Mouse (Mus musculus) myocyte (in vitro differentiated cells): ENCODE results near the gene Psme2. TPM values are rescaled to one million over a fixed set of nuclear protein-coding genes. Genes with fewer than 3 reads are reported as not detected.

Experiments
- H3K27me3 ChIP-seq: one replicate; pipeline ENCODE4 v1.6.1; 2011; ENCODE audit not compliant: control insufficient read depth, insufficient read depth, insufficient read length
- H3K36me3 ChIP-seq: one replicate; pipeline ENCODE4 v1.6.1; 2011; ENCODE audit not compliant: control insufficient read depth, insufficient read depth
- H3K4me2 ChIP-seq: one replicate; pipeline ENCODE4 v1.6.1; 2011; ENCODE audit warnings: low read depth, control low read depth
- H3K4me3 ChIP-seq: one replicate; pipeline ENCODE4 v1.5.1; 2011; ENCODE audit warnings: mild to moderate bottlenecking, control low read depth, moderate library complexity
- H3K79me2 ChIP-seq: one replicate; pipeline ENCODE4 v1.6.1; 2011; ENCODE audit not compliant: control insufficient read depth, insufficient read depth
- H3ac ChIP-seq: one replicate; pipeline ENCODE4 v1.6.1; 2011; ENCODE audit not compliant: control insufficient read depth, insufficient read length
- CEBPB ChIP-seq: IDR thresholded peaks from 2 replicates; pipeline ENCODE4 v1.6.1; 2011; ENCODE audit warnings: mild to moderate bottlenecking, moderate library complexity; ENCODE audit not compliant: poor library complexity, insufficient read depth, severe bottlenecking
- E2F4 ChIP-seq: IDR thresholded peaks from one replicate; pipeline ENCODE4 v1.6.1; 2011; ENCODE audit warnings: mild to moderate bottlenecking, control low read depth, moderate library complexity; ENCODE audit not compliant: insufficient read depth
- MAX ChIP-seq: IDR thresholded peaks from one replicate; pipeline ENCODE4 v1.6.1; 2011; ENCODE audit warnings: low read depth, mild to moderate bottlenecking, control low read depth
- MYOD1 ChIP-seq, 3 experiments: IDR thresholded peaks; one replicate each; pipeline ENCODE4 v1.6.1; 2011; ENCODE audit warnings: control low read depth in 2 of 3, low read depth in 2 of 3, mild to moderate bottlenecking in 2 of 3, moderate library complexity in 1 of 3; ENCODE audit not compliant: insufficient read length in 2 of 3, control insufficient read depth in 1 of 3
- MYOG ChIP-seq, 3 experiments: IDR thresholded peaks; one replicate each; pipeline ENCODE4 v1.6.1; 2011; ENCODE audit warnings: control low read depth in 2 of 3, low read depth in 2 of 3, mild to moderate bottlenecking in 2 of 3; ENCODE audit not compliant: insufficient read length in 2 of 3, control insufficient read depth in 1 of 3, insufficient read depth in 1 of 3
- POLR2A ChIP-seq: IDR thresholded peaks from one replicate; pipeline ENCODE4 v1.6.1; 2011; ENCODE audit warnings: low read depth, mild to moderate bottlenecking, control low read depth, moderate library complexity; ENCODE audit not compliant: insufficient read length
- POLR2AphosphoS2 ChIP-seq: IDR thresholded peaks from one replicate; pipeline ENCODE4 v1.6.1; 2011; ENCODE audit warnings: low read depth, control low read depth; ENCODE audit not compliant: insufficient read length
- REST ChIP-seq: IDR thresholded peaks from one replicate; pipeline ENCODE4 v1.6.1; 2011; ENCODE audit warnings: mild to moderate bottlenecking, control low read depth, moderate library complexity; ENCODE audit not compliant: insufficient read depth, insufficient read length
- SRF ChIP-seq: IDR thresholded peaks from one replicate; pipeline ENCODE4 v1.6.1; 2011; ENCODE audit warnings: low read depth; ENCODE audit not compliant: control insufficient read depth, insufficient read length
- TCF12 ChIP-seq: IDR thresholded peaks from one replicate; pipeline ENCODE4 v1.6.1; 2011; ENCODE audit warnings: mild to moderate bottlenecking, control low read depth; ENCODE audit not compliant: poor library complexity, insufficient read depth, severe bottlenecking
- TCF3 ChIP-seq: IDR thresholded peaks from one replicate; pipeline ENCODE4 v1.6.1; 2011; ENCODE audit warnings: low read depth, control low read depth; ENCODE audit not compliant: insufficient read length
- USF1 ChIP-seq: IDR thresholded peaks from one replicate; pipeline ENCODE4 v1.6.1; 2011; ENCODE audit warnings: low read depth, mild to moderate bottlenecking, control low read depth, moderate library complexity
- polyA plus RNA-seq: library from polyadenylated mRNA; unstranded; fragments of >200 nt; fragmentation: generic; extraction: Trizol; gene quantifications from one replicate; pipeline ENCODE4 v1.2.1, GENCODE M21; 2012; ENCODE audit warnings: missing spikeins

Gene Psme2
- polyA plus RNA-seq, 1 experiment: 139 TPM

- TF ChIP-seq POLR2AphosphoS2 (no peak), MAX (no peak), TCF3 (no peak), MYOG (IDR thresholded peaks at IDR 0.05; ENCODE audit: control insufficient read depth in 1 of 3, insufficient read depth in 1 of 3, insufficient read length in 2 of 3, low read depth in 2 of 3) (no peak), SRF (no peak), POLR2A (no peak), REST (no peak), USF1 (no peak), MYOD1 (IDR thresholded peaks at IDR 0.05; ENCODE audit: control insufficient read depth in 1 of 3, insufficient read length in 2 of 3, low read depth in 2 of 3) (no peak), TCF12 (no peak), CEBPB (no peak), E2F4 (no peak)
- Histone ChIP-seq H3K4me3 (peak overlapping the region; percentile 92), H3K79me2 (peaks cover 34% of the 10 kb centered on the region), H3ac (peak overlapping the region; percentile 58), H3K27me3 (no peaks in the 10 kb centered on the region), H3K36me3 (peaks cover 33% of the 10 kb centered on the region), H3K4me2 (peak overlapping the region; percentile 94)
These were observed 50.1 kb downstream of the Psme2 start for GRCm38 (mm10) chr14:55540787-55541321.

GRCm38 (mm10) chr14:55540067-55540786 is 50.7 kb downstream of the Psme2 start, which contains the start of gene Pck2:
Pck2 (plus strand) TSS chr14:55540266.
- Histone ChIP-seq H3K4me3 (peak within 1 kb of the TSS; percentile 92), H3K27me3 (no peaks in the 10 kb centered on the region), H3K4me2 (peak within 1 kb of the TSS; percentile 94), H3K36me3 (peaks cover 28% of the 10 kb centered on the region), H3K79me2 (peaks cover 34% of the 10 kb centered on the region), H3ac (peak within 1 kb of the TSS; percentile 58)
- TF ChIP-seq TCF12: no peak
- TF ChIP-seq REST: no peak
- TF ChIP-seq E2F4: peak; percentile 64
- peak; percentile 61 for TF ChIP-seq MAX
- TF ChIP-seq POLR2AphosphoS2: peak; percentile 98
- TF ChIP-seq MYOD1 (IDR thresholded peaks at IDR 0.05; ENCODE audit: control insufficient read depth in 1 of 3, insufficient read length in 2 of 3, low read depth in 2 of 3): no peak
- TF ChIP-seq CEBPB: peak; percentile 77
- TF ChIP-seq MYOG (IDR thresholded peaks at IDR 0.05; ENCODE audit: control insufficient read depth in 1 of 3, insufficient read depth in 1 of 3, insufficient read length in 2 of 3, low read depth in 2 of 3): no peak
- TF ChIP-seq POLR2A: peak; percentile 96
- TF ChIP-seq TCF3: no peak
- peak; percentile 12 for TF ChIP-seq SRF
- TF ChIP-seq USF1: no peak

Other genes starting within 250 kb of the Psme2 start
- gene Dhrs4, start 112.4 kb downstream of the Psme2 start, polyA plus RNA-seq: 29.6 TPM
- 0.08 TPM for gene Carmil3, start 100.5 kb downstream of the Psme2 start, polyA plus RNA-seq
- not detected for gene Cpne6, start 80.7 kb downstream of the Psme2 start, polyA plus RNA-seq
- not detected for gene Nrl, start 66.1 kb downstream of the Psme2 start, polyA plus RNA-seq
- 252 TPM for gene Pck2, start 50.8 kb downstream of the Psme2 start, polyA plus RNA-seq
- gene Dcaf11, start 31.1 kb downstream of the Psme2 start, polyA plus RNA-seq: 38.7 TPM
- 0.48 TPM for gene A730061H03Rik, start 30.7 kb downstream of the Psme2 start, polyA plus RNA-seq
- 12.8 TPM for gene Fitm1, start 15.5 kb downstream of the Psme2 start, polyA plus RNA-seq
- gene Psme1, start 13.0 kb downstream of the Psme2 start, polyA plus RNA-seq: 81.7 TPM
- 18.5 TPM for gene Emc9, start 5.8 kb downstream of the Psme2 start, polyA plus RNA-seq
- 11.2 TPM for gene Rnf31, start 595 bp upstream of the Psme2 start, polyA plus RNA-seq
- 4.0 TPM for gene Irf9, start 12.5 kb upstream of the Psme2 start, polyA plus RNA-seq
- not detected for gene Rec8, start 26.9 kb upstream of the Psme2 start, polyA plus RNA-seq
- gene Ipo4, start 44.8 kb upstream of the Psme2 start, polyA plus RNA-seq: 109 TPM
- gene Gm49378, start 46.8 kb upstream of the Psme2 start, polyA plus RNA-seq: 0.17 TPM
- 57.9 TPM for gene Tm9sf1, start 52.7 kb upstream of the Psme2 start, polyA plus RNA-seq
- gene Tssk4, start 59.1 kb upstream of the Psme2 start, polyA plus RNA-seq: 0.18 TPM
- 21.3 TPM for gene Mdp1, start 69.4 kb upstream of the Psme2 start, polyA plus RNA-seq
- 11.9 TPM for gene Gmpr2, start 80.8 kb upstream of the Psme2 start, polyA plus RNA-seq
- 361 TPM for gene Nedd8, start 81.0 kb upstream of the Psme2 start, polyA plus RNA-seq
- 12.0 TPM for gene Tinf2, start 90.7 kb upstream of the Psme2 start, polyA plus RNA-seq
- gene Tgm1, start 122.8 kb upstream of the Psme2 start, polyA plus RNA-seq: 0.06 TPM
- gene Rabggta, start 131.2 kb upstream of the Psme2 start, polyA plus RNA-seq: 18.4 TPM
- gene Dhrs1, start 154.6 kb upstream of the Psme2 start, polyA plus RNA-seq: 76.3 TPM
- 24.9 TPM for gene Nop9, start 154.6 kb upstream of the Psme2 start, polyA plus RNA-seq
- 0.17 TPM for gene Cideb, start 167.3 kb upstream of the Psme2 start, polyA plus RNA-seq
- gene Ltb4r2, start 170.3 kb upstream of the Psme2 start, polyA plus RNA-seq: 0.01 TPM
- gene Ltb4r1, start 174.8 kb upstream of the Psme2 start, polyA plus RNA-seq: 0.04 TPM
- gene Adcy4, start 193.0 kb upstream of the Psme2 start, polyA plus RNA-seq: 0.06 TPM
- 0.28 TPM for gene Ripk3, start 197.8 kb upstream of the Psme2 start, polyA plus RNA-seq
- 2.8 TPM for gene Nfatc4, start 232.0 kb upstream of the Psme2 start, polyA plus RNA-seq